Mouse (Mus musculus) cortical plate, adult 2 months (tissue): ENCODE data around the gene Vmn2r85.
"Not testable (repeated sequence)": the region's sequence is repeated elsewhere in the genome, so short reads cannot be mapped to it uniquely, and the experiment has no call there.

Source experiments
- CTCF ChIP-seq: fragments of 200-500 bp; IDR thresholded peaks from 2 replicates; pipeline ENCODE4 v1.5.1; 2011; ENCODE audit warnings: mild to moderate bottlenecking, control low read depth, low read length; ENCODE audit not compliant: insufficient read depth; ENCODE audit errors: extremely low read depth
- POLR2A ChIP-seq: fragments of 200-500 bp; IDR thresholded peaks from 2 replicates; pipeline ENCODE4 v1.6.1; 2011; ENCODE audit warnings: mild to moderate bottlenecking, low read length, control low read depth; ENCODE audit not compliant: insufficient read depth; ENCODE audit errors: extremely low read depth

DNA sequence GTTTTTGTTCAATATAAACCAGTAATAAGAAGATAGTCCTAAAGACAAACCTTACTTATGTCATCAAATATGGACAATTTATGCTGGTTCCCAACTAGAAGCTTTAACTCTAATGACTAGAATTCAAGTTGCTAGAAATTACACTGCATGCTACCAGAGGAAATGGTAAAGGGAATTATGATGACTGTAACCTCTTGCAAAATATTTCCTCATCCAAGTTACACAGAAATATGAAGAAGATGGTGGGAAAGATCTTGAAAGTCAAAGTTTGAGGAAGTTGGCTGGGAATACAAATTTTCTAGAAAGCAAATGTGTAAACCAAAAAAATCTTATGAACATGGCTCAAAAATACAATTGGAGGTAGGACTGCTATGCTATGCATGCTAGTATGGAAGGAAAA is 13.2 kb downstream of the Vmn2r85 start:
- not testable (repeated sequence) for TF ChIP-seq POLR2A, CTCF
